Mouse (Mus musculus): ENCODE measurements at regions not wholly inside any gene's neighbourhood (a gene's known extent, or its start where the extent isn't known, plus 50 kb on each side); places are given as distances from the start of the nearest gene placed in this dataset.

- TF ChIP-seq GATA1 (IDR thresholded peaks at IDR 0.05; ENCODE audit: borderline replicate concordance, low read length) (no peak), FLI1 (IDR thresholded peaks at IDR 0.05; ENCODE audit: low read length) (no peak)
Measured at GRCm38 (mm10) chr13:75377717-75378116, 288.1 kb downstream of the Pcsk1 start.

Data from megakaryocyte, embryonic 14.5 days (primary cell).